Mouse (Mus musculus): ENCODE data around the gene Kif11.

The Kif11 gene

DNA sequence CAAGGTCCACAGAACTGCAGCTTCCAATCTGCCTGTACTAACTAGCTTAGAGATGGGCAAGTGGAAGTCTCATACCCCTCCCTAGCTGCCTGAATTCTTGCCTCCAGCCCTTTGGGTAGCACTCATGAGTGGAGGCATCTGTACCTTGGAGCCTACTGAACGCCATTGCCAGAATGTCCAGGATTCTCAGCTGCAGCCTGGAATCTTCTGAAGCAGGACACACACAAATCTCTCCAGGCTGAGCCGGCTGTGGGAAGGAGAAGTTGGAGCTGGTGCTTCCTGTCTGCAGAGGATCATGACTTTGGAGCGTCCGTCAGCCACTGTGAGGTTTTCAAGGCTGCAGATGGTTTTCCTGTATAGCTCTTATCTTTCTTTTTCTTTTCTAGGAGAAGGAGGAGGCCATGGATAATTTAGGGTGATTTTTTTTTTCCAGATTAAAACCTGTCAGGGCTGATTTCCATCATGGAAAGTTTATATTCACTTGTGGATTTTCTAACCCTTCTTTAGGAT, 67.5 kb downstream of the Kif11 start:
- ATAC-seq (ENCODE audit: low TSS enrichment): no peak

DNA sequence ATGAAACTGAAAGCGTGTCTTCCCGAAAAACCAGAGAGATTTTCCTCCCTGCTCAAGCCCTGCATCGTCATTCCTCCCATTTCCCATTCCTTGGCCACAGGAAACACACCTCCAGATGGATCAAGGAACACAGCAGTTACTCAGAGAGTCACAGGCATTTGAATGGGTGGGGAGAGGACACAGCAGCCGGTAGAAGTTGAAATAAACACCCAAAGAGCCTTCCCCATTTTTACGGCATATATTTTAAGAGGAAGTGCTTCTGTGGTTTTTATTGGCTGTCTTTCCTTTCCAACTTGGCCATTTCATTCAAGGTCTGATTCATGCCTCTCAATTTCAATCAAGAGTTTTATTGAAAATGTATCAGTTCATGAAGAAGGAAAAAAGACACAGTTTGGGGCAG, 72.0 kb downstream of the Kif11 start:
- no peak for ATAC-seq (ENCODE audit: low TSS enrichment)

DNA sequence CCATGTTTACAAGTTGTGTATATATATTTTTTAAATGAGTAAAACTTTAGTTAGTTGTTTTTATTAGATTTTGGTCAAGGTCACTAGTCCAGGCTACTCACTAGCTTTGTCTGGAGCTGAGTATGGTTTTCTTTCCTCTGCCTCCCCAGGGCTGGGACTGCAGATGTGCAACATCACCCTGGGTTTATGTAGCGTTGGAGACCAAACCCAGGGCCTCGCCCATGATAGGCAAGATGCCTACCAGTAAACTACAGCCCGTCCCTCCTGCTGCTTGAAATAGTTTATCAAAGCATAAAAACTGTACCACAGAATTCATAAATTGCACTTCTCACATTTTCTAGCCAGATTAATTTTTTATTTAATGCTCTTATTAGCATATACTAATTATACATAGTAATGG, 73.0 kb downstream of the Kif11 start:
- ATAC-seq (ENCODE audit: low TSS enrichment): no peak

DNA sequence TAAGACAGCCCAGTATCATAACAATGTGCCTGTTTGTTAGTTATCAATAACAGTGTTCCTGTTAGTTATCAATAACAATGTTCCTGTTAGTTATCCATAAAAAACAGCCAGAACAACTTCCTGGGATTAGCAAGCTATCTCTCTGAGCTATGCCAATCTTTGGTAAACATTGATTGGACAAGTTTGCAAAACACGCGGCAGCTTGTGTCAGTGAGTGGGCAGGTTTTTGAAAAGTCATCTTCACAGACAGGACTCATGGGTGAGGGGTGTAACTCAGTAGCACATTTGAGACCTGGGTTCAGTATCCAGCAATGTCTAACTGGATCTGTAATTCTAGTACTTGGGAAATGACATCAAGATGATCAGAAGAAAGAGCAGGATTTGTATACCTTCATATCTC, 79.3 kb downstream of the Kif11 start:
- no peak for ATAC-seq (ENCODE audit: low TSS enrichment)

DNA sequence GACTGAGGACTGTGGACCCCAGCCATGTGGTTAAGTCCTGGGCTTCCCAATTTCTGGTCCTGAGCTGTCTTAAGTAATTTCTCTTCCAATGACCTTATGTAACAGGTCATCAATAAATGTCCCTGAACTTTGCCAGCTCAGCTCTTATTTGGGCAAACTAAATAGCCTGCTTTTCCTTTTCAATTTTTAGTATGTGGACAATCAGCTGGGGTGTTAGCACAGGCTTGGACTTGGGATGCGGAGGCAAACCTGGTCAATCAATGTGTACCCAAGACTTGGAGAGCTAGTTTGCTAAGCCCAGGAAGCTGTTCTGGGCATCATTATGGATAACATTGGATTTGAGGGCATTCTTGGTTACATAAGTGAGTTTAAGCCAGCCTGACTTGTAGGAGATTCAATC, 79.8 kb downstream of the Kif11 start:
- ATAC-seq (ENCODE audit: low TSS enrichment): no peak

DNA sequence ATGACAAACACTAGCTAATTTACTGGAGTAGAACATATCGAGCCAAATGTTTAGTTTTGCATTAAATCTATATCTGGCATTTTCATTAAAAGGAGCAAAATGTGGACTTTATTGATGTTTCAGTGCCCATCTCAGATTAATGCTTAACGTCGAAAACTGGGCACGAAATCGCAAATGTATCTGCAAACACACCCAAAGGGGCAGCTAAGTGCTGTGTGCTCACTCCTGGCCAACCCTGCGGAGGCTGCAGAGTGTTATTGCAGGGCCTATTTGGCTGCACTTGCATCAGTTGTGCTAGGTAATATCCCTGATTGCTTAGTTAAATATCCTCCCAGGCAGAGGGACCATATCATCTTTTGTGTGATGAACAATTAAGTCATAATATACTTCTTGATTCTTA, 81.8 kb downstream of the Kif11 start:
- ATAC-seq (ENCODE audit: low TSS enrichment): no peak

DNA sequence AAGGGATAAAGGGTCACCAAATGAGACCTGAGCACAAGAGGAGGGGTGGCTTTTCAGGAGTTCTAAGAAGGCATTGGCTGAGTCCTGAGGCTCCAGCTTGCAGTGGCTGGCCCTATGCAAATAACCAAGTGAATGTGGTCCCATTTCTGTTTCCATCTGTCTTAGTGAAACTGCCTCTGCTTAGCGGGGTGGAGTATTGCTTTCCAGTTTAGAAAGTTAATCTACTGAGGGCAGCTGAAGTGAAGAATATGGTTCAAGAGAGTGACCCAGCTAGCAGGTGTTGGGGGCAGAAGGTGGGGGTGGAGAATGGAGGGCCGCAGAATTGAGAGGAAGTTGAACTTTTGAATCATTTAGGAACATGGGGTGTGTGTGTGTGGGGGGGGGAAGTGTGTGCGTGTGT, 90.2 kb downstream of the Kif11 start:
- no peak for ATAC-seq (ENCODE audit: low TSS enrichment)

DNA sequence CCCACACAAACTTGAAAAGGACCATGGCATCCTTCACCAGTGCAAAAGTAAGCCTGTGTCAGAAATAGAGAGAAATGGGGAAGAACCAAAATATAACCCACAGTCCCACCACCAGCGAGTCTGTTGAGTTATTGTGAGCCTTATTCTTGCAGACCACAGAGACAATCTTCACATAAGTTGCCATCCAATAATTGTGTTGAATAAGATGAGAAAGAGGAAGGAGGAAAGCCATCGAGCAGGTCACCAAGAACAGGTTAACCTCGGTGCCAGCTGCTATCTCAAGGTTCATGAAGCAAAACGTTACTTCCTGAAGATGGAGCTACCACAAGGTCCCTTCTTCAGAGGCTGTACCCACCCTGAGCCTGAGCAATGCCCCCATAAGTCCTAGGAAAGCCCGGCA, 90.8 kb downstream of the Kif11 start:
- no peak for ATAC-seq (ENCODE audit: low TSS enrichment)

DNA sequence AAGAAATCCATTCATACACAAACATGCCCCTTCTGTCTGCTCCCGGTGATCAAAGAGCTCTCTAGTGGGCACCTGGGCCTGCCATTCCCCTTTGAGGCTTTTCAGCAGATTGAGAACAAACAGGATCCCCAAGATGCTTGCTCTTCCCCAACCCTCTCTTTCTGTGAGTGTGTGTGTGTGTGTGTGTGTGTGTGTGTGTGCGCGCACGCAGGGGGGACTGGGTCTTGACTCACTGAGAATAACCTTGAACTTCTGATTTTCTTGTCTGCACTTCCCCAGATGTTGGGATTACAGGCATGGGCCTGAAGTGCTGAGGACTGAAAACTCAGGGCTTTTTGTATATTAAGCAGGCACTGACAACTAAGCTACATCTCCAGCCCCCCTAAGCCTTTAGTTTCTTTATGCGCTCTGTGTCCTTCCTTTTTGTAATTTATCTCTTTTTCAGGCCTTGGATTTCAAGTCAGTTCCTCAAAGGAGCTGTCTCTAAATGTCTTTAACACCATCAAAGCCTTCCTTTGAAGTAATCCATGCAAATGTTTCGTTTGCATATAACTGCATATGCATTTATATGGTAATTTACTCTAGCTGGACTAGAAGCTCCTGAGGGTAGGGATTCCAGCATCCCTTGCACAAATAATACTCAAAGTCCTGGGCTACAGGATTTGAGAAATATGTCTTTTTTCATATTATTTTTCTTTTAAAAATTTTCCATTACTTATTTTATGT, 92.8 kb downstream of the Kif11 start:
- no peak for ATAC-seq (ENCODE audit: low TSS enrichment)
